Mouse (Mus musculus) heart, postnatal 14 days (tissue): ENCODE measurements at regions not wholly inside any gene's neighbourhood (a gene's known extent, or its start where the extent isn't known, plus 50 kb on each side); places are given as distances from the start of the nearest gene placed in this dataset.

ENCODE experiments used
- DNase-seq, 2 experiments: peaks; one replicate each; pipeline ENCODE4 v3.0.0; 2021 to 2022
- intact Hi-C: fragments of 180-260 bp; cut with DNase I; formaldehyde crosslinking; loops from one replicate; pipeline ENCODE4 v1.15.1; 2025

- intact Hi-C loops = no loop called here
These were observed 192.3 kb upstream of the B430218F22Rik start for GRCm38 (mm10) chr13:118193951-118194696.

DNA sequence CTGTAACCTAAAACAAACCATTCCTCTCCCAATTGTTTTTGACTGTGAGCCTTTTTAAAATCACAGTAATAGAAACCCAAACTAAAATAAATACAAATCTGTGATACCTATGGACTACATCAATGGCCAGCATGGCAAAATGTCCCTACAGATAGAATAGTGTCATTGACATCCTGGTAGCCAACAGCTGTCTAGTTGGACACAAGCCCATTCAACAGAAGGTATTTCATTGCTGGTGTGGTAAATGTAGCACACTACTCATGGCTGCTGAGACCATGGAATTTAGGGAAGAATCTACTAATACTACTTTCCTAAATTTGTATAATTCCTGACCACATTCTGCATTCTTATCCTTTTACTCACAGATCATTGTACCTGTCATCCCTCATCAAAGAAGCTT is 178.3 kb upstream of the B430218F22Rik start:
- DNase-seq = no peak
- intact Hi-C loops = no loop called here

More at GRCm38 (mm10) chr13:118193951-118194696, 192.3 kb upstream of the B430218F22Rik start:
- no peak for DNase-seq

DNA sequence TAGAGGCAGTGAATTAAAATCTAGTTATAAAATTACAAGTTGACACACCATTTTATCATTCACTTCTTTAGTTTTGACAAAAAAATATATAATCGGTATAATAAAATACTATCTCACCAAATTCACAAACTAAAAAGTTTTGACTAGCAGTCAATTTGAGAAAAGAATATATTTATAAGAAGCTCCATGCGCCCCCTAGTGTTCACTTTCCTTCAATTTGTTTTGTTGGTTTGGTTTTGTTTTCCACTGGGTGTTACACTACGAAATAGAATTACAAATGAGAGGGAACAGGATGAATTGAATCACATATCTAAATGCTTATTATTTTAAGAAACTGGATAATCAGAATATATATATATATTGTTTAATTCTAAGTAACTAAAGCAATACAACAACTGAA is 159.1 kb upstream of the B430218F22Rik start:
- intact Hi-C loops = loop anchor here (2.0 to 10.0 kb wide), 3 partner anchors 563 to 893 kb away; partner anchors contain the start of gene Hcn1
- DNase-seq = peak in 1 of 2 experiments; percentile 40

DNA sequence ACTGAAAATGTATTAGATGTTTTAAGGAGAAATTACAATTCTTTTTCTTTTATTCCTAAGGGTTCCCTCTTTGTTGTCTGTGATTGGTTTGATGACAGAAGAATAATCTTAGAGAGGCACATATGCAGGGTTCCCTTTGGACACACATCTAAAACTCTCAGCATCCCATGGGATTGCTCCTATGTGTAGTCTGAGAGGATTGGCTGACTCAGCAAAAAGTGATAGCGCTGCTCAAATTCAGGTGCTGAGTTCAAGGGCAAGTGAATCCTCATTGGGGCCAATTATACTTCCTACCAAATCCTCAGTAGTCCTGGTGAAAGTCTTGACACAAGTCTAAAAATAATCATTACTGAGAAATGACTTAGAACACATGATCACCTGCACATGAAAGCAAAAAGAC is 148.5 kb upstream of the B430218F22Rik start:
- intact Hi-C loops = no loop called here
- no peak for DNase-seq

DNA sequence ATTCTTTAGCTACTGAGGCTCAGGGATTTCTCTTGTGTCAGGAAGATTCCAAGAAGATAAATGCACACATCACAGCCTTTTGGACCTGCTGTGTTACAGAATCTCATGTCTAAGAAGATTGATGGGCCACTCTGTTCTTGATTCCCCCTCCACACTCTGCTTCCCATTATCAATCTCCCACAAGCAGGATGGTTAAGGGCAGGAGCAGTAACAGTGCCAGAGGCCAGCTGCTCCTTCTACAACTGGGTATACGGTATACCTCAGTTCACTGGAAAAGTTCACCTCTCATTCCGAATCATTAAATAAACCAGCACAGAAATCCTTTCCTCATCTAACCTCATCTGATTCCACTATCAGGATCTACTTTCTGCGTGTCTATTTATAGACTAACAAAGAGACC is 141.8 kb upstream of the B430218F22Rik start:
- intact Hi-C loops = no loop called here
- DNase-seq = no peak

GRCm38 (mm10) chr13:118245546-118245945 is 140.9 kb upstream of the B430218F22Rik start:
- DNase-seq = no peak
- intact Hi-C loops = no loop called here

DNA sequence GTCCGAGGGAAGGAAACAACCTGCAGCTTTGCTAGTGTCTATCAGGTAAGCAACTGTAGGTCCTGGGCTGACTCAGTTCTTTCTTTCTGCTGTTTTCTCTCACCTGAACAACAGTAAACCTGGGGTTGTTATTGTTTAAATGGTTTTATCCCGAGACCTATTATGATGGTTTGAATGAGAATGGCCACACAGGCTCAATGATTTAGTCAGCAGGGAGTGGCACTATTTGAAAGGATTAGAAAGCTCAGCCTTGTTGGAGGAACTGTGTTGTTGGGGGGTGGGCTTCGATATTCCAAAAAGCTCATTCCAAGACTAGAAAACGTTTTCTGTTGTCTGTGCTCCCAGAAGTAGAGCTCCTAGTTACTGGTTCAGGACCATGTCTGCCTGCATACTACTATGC is 126.8 kb upstream of the B430218F22Rik start:
- no peak for DNase-seq
- intact Hi-C loops = no loop called here

GRCm38 (mm10) chr13:118262971-118263370 is 123.5 kb upstream of the B430218F22Rik start:
- intact Hi-C loops = no loop called here
- DNase-seq = no peak

DNA sequence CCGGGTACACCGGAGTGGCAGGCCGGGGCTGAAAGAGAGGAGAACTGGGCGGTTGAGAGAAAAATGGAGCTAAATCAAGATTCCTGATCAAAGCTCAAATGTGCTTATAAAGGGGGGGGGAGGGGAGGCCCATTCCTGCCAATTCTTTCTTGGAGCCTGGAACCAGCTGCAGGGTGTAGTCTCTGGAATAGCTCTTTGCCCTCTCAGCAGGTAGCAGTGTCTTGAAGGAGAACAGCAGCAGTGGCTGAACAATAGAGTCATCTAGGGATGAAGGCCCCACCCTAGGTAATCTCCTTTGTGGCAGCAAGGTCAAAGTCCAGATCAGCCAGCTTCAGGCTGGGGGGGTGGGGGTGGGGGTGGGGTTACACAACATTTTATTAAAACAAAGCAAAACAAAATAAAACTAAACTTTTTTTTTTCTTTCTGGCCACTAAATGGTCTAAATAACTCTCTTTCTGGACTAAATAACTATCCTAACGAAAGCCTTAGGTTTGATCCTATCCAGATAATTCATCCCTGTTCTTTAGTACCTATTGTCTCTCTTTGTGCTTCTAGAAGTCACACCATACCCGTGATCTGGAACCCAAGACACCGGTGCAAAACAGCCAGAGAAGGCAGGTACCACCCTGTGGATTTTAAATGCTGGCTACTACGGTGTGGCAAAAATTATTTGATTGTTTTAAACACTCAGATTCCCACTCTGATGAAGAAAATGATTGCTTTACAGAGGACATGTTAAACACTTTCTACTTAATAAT is 120.5 kb upstream of the B430218F22Rik start:
- intact Hi-C loops = no loop called here
- no peak for DNase-seq

DNA sequence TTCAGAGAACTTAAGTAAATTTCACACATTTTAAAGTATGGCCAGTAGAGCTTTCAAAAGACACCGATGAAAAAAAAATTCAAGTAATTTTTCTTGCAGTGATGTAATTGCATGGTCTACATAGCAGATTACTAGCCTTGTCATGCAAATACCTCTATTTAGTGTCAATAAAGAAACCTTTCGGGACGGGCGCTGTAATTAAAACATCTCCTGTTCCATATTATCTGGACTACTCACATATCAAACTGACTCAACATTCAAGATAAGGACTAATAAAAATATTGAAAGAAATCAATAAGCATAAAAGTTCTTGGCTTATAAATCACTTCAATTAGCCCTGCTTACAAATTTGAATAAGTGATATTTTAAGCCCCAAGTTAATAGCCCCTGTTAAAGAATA is 113.5 kb upstream of the B430218F22Rik start:
- DNase-seq = no peak
- intact Hi-C loops = no loop called here

DNA sequence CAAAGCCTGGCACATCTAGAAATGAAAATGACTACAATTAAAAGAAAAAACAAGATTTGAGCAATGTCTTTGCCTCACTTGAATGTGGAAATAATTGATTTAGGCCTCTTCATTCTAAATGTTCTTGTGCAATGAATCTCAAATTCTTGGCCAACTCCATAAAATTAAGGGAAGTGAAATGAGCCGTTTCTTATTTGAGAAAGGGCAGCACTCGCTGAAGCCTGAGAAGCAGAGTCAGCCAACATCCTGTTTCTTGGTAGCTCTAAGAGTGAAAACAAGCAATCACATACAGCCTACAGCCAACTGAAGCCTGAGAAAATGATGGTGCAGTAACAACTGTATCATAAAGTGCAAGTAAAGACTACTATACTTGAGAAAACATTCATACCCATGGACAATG is 105.5 kb upstream of the B430218F22Rik start:
- intact Hi-C loops = no loop called here
- DNase-seq = no peak

GRCm38 (mm10) chr13:118293728-118294127 is 92.7 kb upstream of the B430218F22Rik start:
- intact Hi-C loops = no loop called here
- DNase-seq = no peak

- intact Hi-C loops = no loop called here
- no peak for DNase-seq
These were observed 76.3 kb upstream of the B430218F22Rik start for GRCm38 (mm10) chr13:118310080-118310479.

DNA sequence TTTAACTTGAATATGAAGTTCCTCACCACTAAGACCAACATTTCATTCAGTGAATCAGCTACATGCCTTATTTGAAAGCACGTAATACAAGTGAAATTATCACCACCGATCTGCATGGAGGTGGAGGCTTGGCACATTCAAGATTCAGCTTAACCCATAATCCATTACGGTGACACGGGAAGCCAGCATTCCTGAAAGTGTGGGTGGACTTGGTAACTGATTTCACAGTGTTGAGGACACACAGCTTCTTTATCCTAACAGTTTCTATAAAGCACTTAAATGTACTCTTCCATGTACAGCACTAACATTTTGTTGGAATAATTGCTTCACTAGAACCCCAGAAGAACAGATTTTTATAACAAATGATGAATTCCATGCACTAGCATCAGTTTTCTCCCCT is 72.8 kb upstream of the B430218F22Rik start:
- DNase-seq = no peak
- intact Hi-C loops = no loop called here
